Mouse (Mus musculus): ENCODE measurements around the gene Mymx. TPM values are rescaled to one million over a fixed set of nuclear protein-coding genes. Genes with fewer than 3 reads are reported as not detected.

The Mymx gene
- polyA plus RNA-seq, 1 experiment from 2014 or later: 0.37 TPM

DNA sequence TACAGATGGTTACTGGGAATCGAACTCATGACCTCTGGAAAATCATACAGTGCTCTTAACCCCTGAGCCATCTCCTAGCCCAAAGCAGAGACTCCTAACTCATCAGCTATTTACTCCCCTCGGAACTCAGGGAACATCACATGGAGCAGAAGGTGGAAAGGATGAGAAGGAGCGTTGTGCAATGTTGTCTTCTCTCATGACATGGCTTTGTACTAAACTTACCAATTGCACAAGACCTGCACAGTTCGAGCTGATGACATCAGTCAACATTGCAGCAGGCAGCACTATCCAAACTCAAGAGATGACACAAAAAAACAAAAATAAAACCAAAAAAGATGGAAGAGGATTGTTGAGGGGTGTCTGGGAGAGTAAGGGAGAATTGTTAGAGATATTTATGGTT lies 6.5 kb upstream of the Mymx start:
- H3K4me1 ChIP-seq: peaks cover 15% of the 10 kb centered on the region
- H3K4me3 ChIP-seq: no peak overlapping the region
- no peaks in the 10 kb centered on the region for H3K27me3 ChIP-seq (replicated peaks)
- no peaks in the 10 kb centered on the region for H3K9me3 ChIP-seq
- no peak overlapping the region for H3K9ac ChIP-seq
- H3K27ac ChIP-seq (replicated peaks): no peak overlapping the region
- H3K4me2 ChIP-seq: no peak overlapping the region
- 81% methylated on average over 4 of the region's 4 CpGs for WGBS
- H3K36me3 ChIP-seq: no peaks in the 10 kb centered on the region
- no peak for ATAC-seq (ENCODE audit: extremely low read depth, insufficient number of reproducible peaks, low FRiP score, low TSS enrichment)

DNA sequence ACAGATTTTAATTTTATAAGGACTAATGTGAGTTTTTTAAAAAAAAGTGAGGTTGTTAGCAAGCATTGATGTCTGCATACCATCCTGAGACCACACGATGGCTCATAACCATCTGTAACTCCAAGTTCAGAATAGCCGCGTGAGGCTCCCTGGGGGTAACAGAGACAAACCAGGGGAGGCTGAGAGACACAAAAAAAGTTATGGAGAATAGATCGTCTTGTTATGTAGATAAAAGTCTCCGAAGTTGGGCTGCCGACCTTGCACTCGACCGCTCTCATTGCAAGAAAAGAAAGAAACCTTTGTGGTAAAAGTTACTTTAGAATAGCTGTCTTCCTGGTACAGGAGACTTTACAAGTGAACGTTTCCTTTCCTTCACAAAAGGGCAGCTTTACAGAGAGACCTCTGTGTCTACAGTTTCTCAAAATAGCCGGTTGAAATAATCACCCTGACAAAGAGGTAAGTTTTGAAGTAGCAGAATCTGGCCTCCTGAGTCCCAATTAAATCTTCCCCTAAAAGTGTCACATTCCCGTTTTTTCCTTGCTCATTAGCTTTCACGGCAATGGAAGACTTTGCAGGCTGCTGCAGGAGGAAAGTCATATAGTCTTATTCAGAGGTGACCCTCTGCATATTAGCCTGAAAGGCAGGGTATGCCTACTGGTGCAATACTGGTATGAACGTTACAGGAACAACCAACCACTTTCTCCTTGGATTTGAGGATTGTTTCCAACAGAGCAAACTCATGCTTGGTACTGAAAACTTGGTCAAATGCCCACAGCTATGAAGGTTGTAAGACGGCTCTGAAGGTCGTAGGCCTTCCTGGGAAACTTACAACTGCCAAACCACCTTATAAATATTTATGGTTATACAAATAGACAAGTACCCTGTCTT lies 5.3 kb upstream of the Mymx start:
- Histone ChIP-seq H3K27me3 (replicated peaks) (peaks cover 2% of the 10 kb centered on the region; the same call in 1 of the 2 replicates), H3K4me2 (no peak overlapping the region), H3K4me3 (no peak overlapping the region), H3K9me3 (no peaks in the 10 kb centered on the region), H3K27ac (replicated peaks) (no peak overlapping the region), H3K9ac (no peak overlapping the region), H3K36me3 (no peaks in the 10 kb centered on the region), H3K4me1 (peaks cover 17% of the 10 kb centered on the region)
- 77% methylated on average over 15 of the region's 15 CpGs for WGBS
- no peak for ATAC-seq (ENCODE audit: extremely low read depth, insufficient number of reproducible peaks, low FRiP score, low TSS enrichment)

DNA sequence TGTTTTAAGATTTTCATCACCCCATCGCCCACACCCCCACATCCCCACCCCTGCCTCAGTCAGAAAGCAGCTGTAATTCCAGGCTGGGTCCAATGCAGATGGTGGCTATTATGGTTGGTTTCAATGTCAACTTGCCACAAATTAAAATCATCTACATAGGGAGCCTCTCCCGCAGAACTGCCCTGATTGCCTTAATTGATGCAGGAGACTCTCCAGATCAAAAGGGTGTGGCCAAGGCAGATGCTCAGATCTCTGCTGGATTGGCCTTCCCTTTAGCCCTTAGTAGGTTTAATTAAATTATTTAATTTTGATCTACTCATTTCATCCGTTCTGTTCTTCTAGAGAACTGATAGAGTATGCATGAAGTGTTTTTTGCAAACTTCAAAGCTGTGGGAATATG lies 1.1 kb upstream of the Mymx start:
- no peaks in the 10 kb centered on the region for H3K9me3 ChIP-seq
- WGBS: 87% methylated on average over 3 of the region's 3 CpGs
- H3K4me1 ChIP-seq: peaks cover 35% of the 10 kb centered on the region
- H3K9ac ChIP-seq: no peak overlapping the region
- H3K27me3 ChIP-seq (replicated peaks): peaks cover 20% of the 10 kb centered on the region
- no peaks in the 10 kb centered on the region for H3K36me3 ChIP-seq
- H3K27ac ChIP-seq (replicated peaks): no peak overlapping the region
- ATAC-seq (ENCODE audit: extremely low read depth, insufficient number of reproducible peaks, low FRiP score, low TSS enrichment): no peak
- no peak overlapping the region for H3K4me2 ChIP-seq
- H3K4me3 ChIP-seq: no peak overlapping the region

DNA sequence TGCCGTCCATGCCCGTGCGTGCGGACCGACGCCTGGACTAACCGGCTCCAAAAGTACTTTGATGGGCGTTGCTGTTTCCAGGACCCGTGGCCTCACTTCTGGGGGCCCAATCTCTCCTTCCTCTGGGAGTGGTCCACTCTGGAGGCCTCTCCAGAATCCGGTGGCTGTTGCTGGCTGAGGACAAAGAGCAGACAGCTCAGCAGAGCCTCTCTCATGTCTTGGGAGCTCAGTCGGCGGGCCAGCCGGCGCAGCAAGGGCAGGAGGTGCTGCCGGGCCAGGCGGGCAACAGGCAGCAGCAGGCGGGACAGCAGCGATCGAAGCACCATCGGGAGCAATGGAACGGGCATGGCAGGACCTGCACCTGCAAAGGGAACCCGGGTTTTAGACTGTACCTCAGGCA lies 577 bp downstream of the Mymx start:
- Histone ChIP-seq H3K27ac (replicated peaks) (no peak overlapping the region; the same call in 1 of the 2 replicates), H3K4me3 (peak overlapping the region; percentile 9; the same call in 1 of the 2 replicates), H3K9me3 (no peaks in the 10 kb centered on the region), H3K4me1 (peaks cover 45% of the 10 kb centered on the region), H3K36me3 (no peaks in the 10 kb centered on the region), H3K27me3 (replicated peaks) (peaks cover 20% of the 10 kb centered on the region), H3K9ac (peak overlapping the region; percentile 67), H3K4me2 (peak overlapping the region; percentile 55)
- WGBS: 7% methylated on average over 22 of the region's 22 CpGs
- no peak for ATAC-seq (ENCODE audit: extremely low read depth, insufficient number of reproducible peaks, low FRiP score, low TSS enrichment)

DNA sequence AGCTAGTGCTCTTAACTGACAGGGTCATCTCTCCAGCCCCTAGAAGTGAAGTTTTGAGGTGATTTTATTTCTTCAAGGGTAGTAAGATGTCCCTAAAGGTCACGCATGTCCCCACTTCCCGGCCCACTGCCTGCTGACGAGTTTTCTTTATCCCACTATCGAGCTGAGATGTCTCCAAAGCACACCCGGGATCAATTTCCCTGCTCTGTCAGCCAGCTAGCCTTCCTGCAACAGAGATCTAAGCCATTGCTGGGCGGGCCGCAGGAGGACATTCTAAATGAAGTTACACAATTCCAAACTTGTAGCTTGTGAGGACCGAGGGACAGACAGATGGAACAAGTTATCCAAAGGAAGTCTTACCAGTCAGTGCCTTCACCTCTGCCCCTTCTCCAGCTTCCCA lies 1.6 kb downstream of the Mymx start:
- 61% methylated on average over 8 of the region's 8 CpGs for WGBS
- H3K9ac ChIP-seq: no peak overlapping the region
- no peak overlapping the region for H3K27ac ChIP-seq (replicated peaks)
- no peak for ATAC-seq (ENCODE audit: extremely low read depth, insufficient number of reproducible peaks, low FRiP score, low TSS enrichment)
- no peaks in the 10 kb centered on the region for H3K36me3 ChIP-seq
- H3K4me3 ChIP-seq: no peak overlapping the region
- H3K27me3 ChIP-seq (replicated peaks): peaks cover 20% of the 10 kb centered on the region
- peaks cover 54% of the 10 kb centered on the region for H3K4me1 ChIP-seq
- no peaks in the 10 kb centered on the region for H3K9me3 ChIP-seq
- H3K4me2 ChIP-seq: no peak overlapping the region

DNA sequence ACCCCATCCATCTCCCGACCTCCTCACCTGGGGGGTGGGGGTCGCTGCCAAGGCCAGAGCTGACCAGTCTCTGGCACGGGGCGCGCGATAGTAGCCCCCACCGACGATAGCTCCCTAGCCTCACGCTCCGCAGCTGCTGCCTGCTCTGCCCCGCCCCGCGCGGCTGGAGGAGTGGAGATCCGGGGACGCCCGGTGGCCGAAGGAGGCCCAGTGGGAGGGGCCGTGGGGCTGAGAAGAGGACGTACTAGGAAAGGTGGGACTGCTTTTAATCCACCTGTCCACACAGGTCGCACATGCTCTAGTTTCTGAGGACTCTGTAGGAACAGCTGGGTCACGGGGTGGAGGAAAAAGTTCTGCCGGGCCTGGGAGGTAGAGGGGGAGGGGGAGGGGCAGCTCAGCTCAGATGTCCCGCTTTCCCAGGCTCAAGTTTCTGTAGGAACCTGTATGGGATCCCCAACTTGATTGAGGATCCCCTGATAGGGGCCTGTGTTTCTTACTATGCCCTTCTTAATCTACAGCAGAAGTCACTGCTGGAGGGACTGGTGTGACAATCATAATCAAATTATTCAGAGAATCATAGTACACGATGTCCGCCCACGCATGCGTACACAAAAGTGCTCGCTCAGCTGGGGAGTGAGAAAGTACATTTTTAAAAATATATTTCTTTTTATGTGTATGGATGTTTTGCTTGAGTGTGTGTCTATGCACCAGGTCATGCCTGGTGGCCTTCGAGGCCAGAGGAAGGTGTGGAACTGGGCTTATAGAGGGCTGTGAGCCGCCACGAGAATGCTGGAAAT lies 2.3 kb downstream of the Mymx start, which contains the start of gene Slc29a1:
Slc29a1 (minus strand) TSS at position 161 of the 797 bp plus-strand sequence.
- Histone ChIP-seq H3K36me3 (no peaks in the 10 kb centered on the region), H3K4me1 (peaks cover 60% of the 10 kb centered on the region), H3K4me2 (peak within 1 kb of the TSS; percentile 80), H3K27ac (replicated peaks) (no peak within 1 kb of the TSS), H3K9me3 (no peaks in the 10 kb centered on the region), H3K9ac (peak within 1 kb of the TSS; percentile 81), H3K4me3 (peak within 1 kb of the TSS; percentile 54), H3K27me3 (replicated peaks) (peaks cover 20% of the 10 kb centered on the region)
- 18% methylated on average over 32 of the region's 32 CpGs for WGBS
- no peak for ATAC-seq (ENCODE audit: extremely low read depth, insufficient number of reproducible peaks, low FRiP score, low TSS enrichment)

DNA sequence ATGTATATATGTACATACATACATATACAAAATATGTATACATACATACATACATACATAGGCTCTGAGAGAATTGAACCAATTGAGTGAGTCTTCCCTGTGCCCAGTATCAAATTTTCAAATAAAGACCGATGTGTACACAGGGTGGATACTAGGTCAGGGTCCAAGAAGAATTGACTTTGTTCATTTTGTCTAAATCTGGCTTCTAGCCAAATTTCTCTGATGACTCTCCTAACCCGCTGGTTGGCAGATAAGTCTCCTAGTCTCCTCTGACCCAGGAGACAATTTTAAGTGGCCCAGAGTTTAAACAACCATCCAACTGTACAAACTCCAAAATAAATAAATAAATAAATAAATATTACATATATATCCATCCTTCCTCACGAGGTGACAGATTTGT lies 3.0 kb downstream of the Mymx start:
- peak overlapping the region; percentile 81; the same call in 1 of the 2 replicates for H3K9ac ChIP-seq
- WGBS: 47% methylated on average over 3 of the region's 3 CpGs
- H3K27me3 ChIP-seq (replicated peaks): peaks cover 26% of the 10 kb centered on the region
- H3K4me2 ChIP-seq: peak overlapping the region; percentile 80
- H3K27ac ChIP-seq (replicated peaks): no peak overlapping the region
- peak overlapping the region; percentile 54 for H3K4me3 ChIP-seq
- ATAC-seq (ENCODE audit: extremely low read depth, insufficient number of reproducible peaks, low FRiP score, low TSS enrichment): no peak
- no peaks in the 10 kb centered on the region for H3K9me3 ChIP-seq
- H3K36me3 ChIP-seq: no peaks in the 10 kb centered on the region
- H3K4me1 ChIP-seq: peaks cover 67% of the 10 kb centered on the region

DNA sequence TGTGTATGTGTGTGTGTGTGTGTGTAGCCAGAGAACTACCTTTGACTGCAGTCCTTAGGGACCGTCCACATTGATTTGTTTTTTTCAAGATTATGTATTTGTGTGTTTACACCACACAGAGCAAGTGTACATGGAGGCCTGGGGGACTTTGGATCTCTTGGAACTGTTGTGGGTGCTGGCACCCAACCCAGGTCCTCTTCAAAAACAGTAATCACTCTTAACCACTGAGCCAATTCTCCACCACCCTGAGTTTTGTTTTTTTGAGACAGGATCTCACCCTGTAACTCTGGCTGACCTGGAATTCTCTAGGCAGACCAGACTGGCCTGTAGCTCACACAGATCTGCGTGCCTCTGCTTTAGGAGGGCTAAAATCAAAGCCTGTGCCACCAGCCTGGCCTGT lies 3.5 kb downstream of the Mymx start:
- no peak overlapping the region for H3K4me2 ChIP-seq
- H3K4me1 ChIP-seq: peaks cover 73% of the 10 kb centered on the region
- no peaks in the 10 kb centered on the region for H3K9me3 ChIP-seq
- no peak overlapping the region for H3K9ac ChIP-seq
- WGBS: 89% methylated on average over 2 of the region's 2 CpGs
- no peaks in the 10 kb centered on the region for H3K36me3 ChIP-seq
- peaks cover 26% of the 10 kb centered on the region for H3K27me3 ChIP-seq (replicated peaks)
- no peak for ATAC-seq (ENCODE audit: extremely low read depth, insufficient number of reproducible peaks, low FRiP score, low TSS enrichment)
- H3K27ac ChIP-seq (replicated peaks): no peak overlapping the region
- H3K4me3 ChIP-seq: no peak overlapping the region

DNA sequence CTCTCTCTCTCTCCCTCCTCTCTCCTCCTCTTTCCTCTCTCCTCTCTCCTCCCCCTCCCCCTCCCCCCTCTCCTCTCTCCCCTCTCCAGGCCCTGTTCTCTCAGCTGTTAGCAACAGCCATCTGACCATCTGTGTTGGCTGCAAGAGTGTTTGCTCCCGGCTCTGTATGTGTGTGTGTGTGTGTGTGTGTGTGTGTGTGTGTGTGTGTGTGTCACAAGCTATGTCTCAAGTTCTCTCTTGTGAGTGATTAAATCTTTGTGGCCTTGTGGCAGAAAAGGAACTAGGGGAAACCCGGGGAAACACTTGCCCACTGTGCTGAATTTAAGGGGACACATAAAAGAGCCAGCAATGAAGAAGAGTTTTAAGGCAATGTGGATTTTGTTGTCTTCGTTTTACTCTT lies 4.1 kb downstream of the Mymx start:
- Histone ChIP-seq H3K36me3 (no peaks in the 10 kb centered on the region), H3K27me3 (replicated peaks) (peaks cover 26% of the 10 kb centered on the region), H3K9ac (no peak overlapping the region), H3K4me2 (no peak overlapping the region), H3K4me3 (no peak overlapping the region), H3K4me1 (peaks cover 78% of the 10 kb centered on the region), H3K9me3 (no peaks in the 10 kb centered on the region), H3K27ac (replicated peaks) (no peak overlapping the region)
- 46% methylated on average over 3 of the region's 3 CpGs for WGBS
- ATAC-seq (ENCODE audit: extremely low read depth, insufficient number of reproducible peaks, low FRiP score, low TSS enrichment): no peak

DNA sequence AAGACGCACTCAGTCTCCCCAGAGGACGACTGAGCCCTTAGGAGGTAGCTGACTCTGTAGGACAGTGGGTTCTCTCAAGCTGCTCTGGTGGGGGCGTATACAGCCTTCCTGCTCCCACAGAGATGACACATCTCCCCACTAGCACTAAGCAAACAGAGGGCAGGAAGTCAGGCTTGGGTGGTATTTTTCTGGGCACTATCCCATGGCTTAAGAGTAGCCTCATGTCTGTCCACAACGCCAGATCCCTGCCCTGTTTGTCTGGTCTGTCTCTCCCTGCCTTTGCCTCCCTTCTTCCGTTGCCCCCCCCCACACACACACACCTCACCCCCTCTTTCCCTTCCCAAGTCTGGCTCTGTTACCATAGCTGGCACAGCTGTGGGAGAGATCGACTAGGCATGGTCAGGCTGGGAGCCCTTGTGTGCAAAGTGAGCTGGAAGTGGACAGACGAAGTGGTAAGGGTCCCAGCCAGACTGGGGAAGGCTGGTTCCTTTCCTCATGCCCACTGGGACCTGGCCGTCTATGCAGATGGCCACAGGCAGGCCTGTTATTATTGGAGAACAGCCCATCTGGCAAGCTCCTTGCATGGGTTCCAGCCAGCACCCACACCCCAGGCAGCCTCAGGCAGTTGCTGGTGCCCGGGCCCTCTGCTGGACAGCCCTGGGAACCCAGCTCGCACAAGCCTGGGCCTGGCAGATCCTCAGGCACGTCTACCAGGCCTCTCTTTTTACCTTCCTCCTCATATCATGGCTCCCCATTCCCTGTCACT lies 5.1 kb downstream of the Mymx start:
- WGBS: 32% methylated on average over 11 of the region's 11 CpGs
- H3K9ac ChIP-seq: peak overlapping the region; percentile 87; the same call in 1 of the 2 replicates
- no peak overlapping the region for H3K4me3 ChIP-seq
- no peaks in the 10 kb centered on the region for H3K9me3 ChIP-seq
- H3K4me2 ChIP-seq: peak overlapping the region; percentile 9; the same call in 1 of the 2 replicates
- ATAC-seq (ENCODE audit: extremely low read depth, insufficient number of reproducible peaks, low FRiP score, low TSS enrichment): no peak
- H3K27me3 ChIP-seq (replicated peaks): peaks cover 20% of the 10 kb centered on the region
- peaks cover 82% of the 10 kb centered on the region for H3K4me1 ChIP-seq
- H3K36me3 ChIP-seq: no peaks in the 10 kb centered on the region
- H3K27ac ChIP-seq (replicated peaks): peak overlapping the region; percentile 74
